Mouse (Mus musculus) adrenal gland, postnatal 10 days (tissue): ENCODE data around the gene Elf1. TPM values are rescaled to one million over a fixed set of nuclear protein-coding genes. Genes with fewer than 3 reads are reported as not detected.

Experiments used
- microRNA-seq: library from miRNA; unstranded; fragments of <30 nt; microRNA quantifications from one replicate; pipeline ENCODE4 v1.2.0, GENCODE M21; 2021
- total RNA-seq, 2 experiments: library from RNA; stranded (reverse); gene quantifications; 2 replicates each; pipeline ENCODE4 v1.2.3; 2021

The Elf1 gene
- total RNA-seq, 2 experiments from 2014 or later = 24.7 to 27.4 TPM

Small RNA genes within 50 kb of the gene (microRNA-seq; reads per million reads assigned to microRNA genes)
- gene Gm27857 = not detected

Other genes with a start within 250 kb of the Elf1 start
- gene Zfp957, start 233.8 kb upstream of the Elf1 start, total RNA-seq = not detected
- gene Rgcc, start 179.5 kb upstream of the Elf1 start, total RNA-seq = 100 to 1,000 TPM; 154 to 227 TPM
- 10 to 100 TPM; 18.0 to 27.0 TPM for gene Naa16, start 90.4 kb upstream of the Elf1 start, total RNA-seq
- 1 to 10 TPM; 5.4 to 8.7 TPM for gene Mtrf1, start 83.4 kb upstream of the Elf1 start, total RNA-seq
- 10 to 100 TPM in 1 of 2 experiments, 1 to 10 TPM in 1; 9.8 to 11.4 TPM for gene Kbtbd7, start 54.7 kb upstream of the Elf1 start, total RNA-seq
- under 1 TPM; 0.61 to 0.72 TPM for gene Kbtbd6, start 29.4 kb upstream of the Elf1 start, total RNA-seq
- 10 to 100 TPM; 33.5 to 33.6 TPM for gene Wbp4, start 326 bp downstream of the Elf1 start, total RNA-seq
- 100 to 1,000 TPM in 1 of 2 experiments, 10 to 100 TPM in 1; 98.5 to 126 TPM for gene Sugt1, start 106.5 kb downstream of the Elf1 start, total RNA-seq
- under 1 TPM; 0.78 to 0.85 TPM for gene Cnmd, start 181.0 kb downstream of the Elf1 start, total RNA-seq